Mouse (Mus musculus): ENCODE results near the gene Prkch.

GRCm38 (mm10) chr12:73756527-73756926, 171.9 kb downstream of the Prkch start:
- TF ChIP-seq CTCF (IDR thresholded peaks at IDR 0.05; ENCODE audit: borderline replicate concordance, control insufficient read depth, extremely low read depth, insufficient read depth, low read length, poor library complexity): no peak
- TF ChIP-seq POLR2A (IDR thresholded peaks at IDR 0.05; ENCODE audit: control insufficient read depth, extremely low read depth, insufficient read depth, low read length, poor library complexity): no peak

Data from thymus, adult 2 months (tissue).